Mouse (Mus musculus): Measurements from ENCODE around the gene Dct.

GRCm38 (mm10) chr14:118057696-118058580 is 5.9 kb upstream of the Dct start:
- TF ChIP-seq EP300 (IDR thresholded peaks at IDR 0.05; ENCODE audit: low read depth) (no peak), CTCF (IDR thresholded peaks at IDR 0.05; ENCODE audit: low read depth) (no peak)

All from liver, embryonic 14.5 days (tissue).